Mouse (Mus musculus): ENCODE measurements around the gene Gm5089.

DNA sequence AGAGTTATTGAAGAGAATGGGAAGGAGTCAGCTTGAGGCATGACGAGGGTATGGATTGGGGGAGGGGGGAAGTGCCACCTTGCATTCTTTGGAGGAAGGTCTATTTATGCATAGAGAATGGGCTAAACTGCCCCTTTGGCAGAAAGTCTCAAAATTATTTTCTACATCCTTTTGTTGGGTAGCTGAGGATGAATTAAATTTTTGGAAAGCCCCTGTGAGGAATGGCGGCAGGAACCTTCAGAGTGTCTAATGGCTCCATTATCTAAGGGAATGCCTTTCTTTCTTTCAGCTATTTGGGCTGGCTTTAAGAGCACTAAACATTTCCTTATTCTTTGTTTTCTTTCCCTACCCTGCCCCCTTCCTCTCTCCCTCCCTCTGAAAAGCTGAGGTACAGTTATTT, 29.4 kb upstream of the Gm5089 start:
- no peak for TF ChIP-seq CTCF (IDR thresholded peaks at IDR 0.05; ENCODE audit: low read depth, low read length)
- no peak for TF ChIP-seq POLR2A (IDR thresholded peaks at IDR 0.05; ENCODE audit: borderline replicate concordance, low read depth, low read length)

All from bone marrow macrophage, adult 2 months (primary cell).